Mouse (Mus musculus) limb, embryonic 10.5 days (tissue): ENCODE measurements around the gene Scamp5. TPM values are rescaled to one million over a fixed set of nuclear protein-coding genes. Genes with fewer than 3 reads are reported as not detected.
A peak's percentile ranks its signal among the peaks of the same experiment; 100 is the strongest.

Experiments
- DNase-seq: peaks from one replicate; pipeline ENCODE4 v3.0.0-alpha.2; 2017; ENCODE audit warnings: low spot score
- H3K27ac ChIP-seq: fragments of 300-500 bp; sonication (generic); 2 replicates; pipeline ENCODE4 v1.5.1; 2016; ENCODE audit warnings: mild to moderate bottlenecking
- H3K27me3 ChIP-seq: fragments of 300-500 bp; sonication (generic); 2 replicates; pipeline ENCODE4 v1.6.1; 2016; ENCODE audit warnings: low read depth, mild to moderate bottlenecking; ENCODE audit not compliant: poor library complexity, severe bottlenecking
- H3K36me3 ChIP-seq: fragments of 300-500 bp; sonication (generic); 2 replicates; pipeline ENCODE4 v1.6.1; 2016; ENCODE audit warnings: mild to moderate bottlenecking, moderate library complexity
- H3K4me1 ChIP-seq: fragments of 300-500 bp; sonication (generic); 2 replicates; pipeline ENCODE4 v1.6.1; 2016
- H3K4me3 ChIP-seq: fragments of 300-500 bp; sonication (generic); 2 replicates; pipeline ENCODE4 v1.5.1; 2016; ENCODE audit warnings: mild to moderate bottlenecking, moderate library complexity
- H3K9me3 ChIP-seq: fragments of 300-500 bp; sonication (generic); replicated peaks from 2 replicates; pipeline ENCODE4 v1.6.1; 2016; ENCODE audit warnings: mild to moderate bottlenecking
- WGBS: fragments of 180-500 bp; shearing (Covaris S2); methylation state at CpG from one replicate; pipeline ENCODE4 v1.1.7; 2016; 5-methylcytosine and 5-hydroxymethylcytosine counted together
- polyA plus RNA-seq: library from polyadenylated mRNA; unstranded; fragments of >200 nt; fragmentation: Nextera tagmentation; extraction: Ambion mirVana; gene quantifications from 2 replicates; pipeline ENCODE4 v1.2.1, GENCODE M21; 2016

The Scamp5 gene
- polyA plus RNA-seq, 1 experiment from 2014 or later = 4.5 TPM

DNA sequence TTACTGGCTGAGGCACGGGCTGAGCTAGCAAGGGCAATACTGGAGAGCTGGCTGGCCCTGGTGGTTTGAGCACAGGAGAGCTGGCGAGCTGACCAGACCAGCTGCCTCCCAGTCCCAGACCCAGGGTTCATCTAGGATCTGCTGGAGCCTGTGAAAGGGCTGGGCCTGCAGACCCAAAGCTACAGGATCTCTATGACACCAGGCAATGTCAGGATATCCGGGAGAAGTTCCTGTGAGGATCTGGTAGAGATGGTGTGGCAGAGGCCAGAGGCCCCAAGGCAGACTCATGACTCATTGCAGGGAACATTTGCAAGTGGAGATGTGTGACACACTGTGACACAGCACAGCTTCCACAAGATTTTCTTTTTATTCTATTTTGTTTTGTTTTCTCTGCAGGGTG is 42.7 kb downstream of the Scamp5 start:
- WGBS = 79% methylated on average over 3 of the region's 3 CpGs
- no peak overlapping the region for H3K4me3 ChIP-seq
- no peak for DNase-seq
- H3K27ac ChIP-seq = no peak overlapping the region
- H3K36me3 ChIP-seq = no peaks in the 10 kb centered on the region
- H3K27me3 ChIP-seq = no peaks in the 10 kb centered on the region
- H3K9me3 ChIP-seq = no peaks in the 10 kb centered on the region
- peaks cover 19% of the 10 kb centered on the region for H3K4me1 ChIP-seq

DNA sequence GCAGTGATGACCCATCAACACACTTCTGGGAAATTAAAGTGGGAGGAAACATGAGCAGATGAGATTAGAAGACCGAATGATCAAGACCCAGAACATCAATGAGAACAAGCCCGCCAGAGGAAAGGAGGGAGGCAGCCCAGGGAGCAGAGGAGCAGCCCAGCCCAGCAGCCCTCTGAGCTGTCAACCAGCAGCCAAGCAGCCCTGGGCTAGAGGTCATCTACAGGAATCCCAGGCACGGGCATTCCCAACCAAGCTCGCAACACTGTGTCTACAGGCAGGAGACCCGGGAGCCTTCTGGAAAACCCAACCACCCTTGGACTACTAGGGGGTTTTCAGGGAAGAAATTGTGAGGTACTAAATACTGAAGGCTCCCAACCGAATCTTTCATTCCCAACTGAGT is 43.8 kb downstream of the Scamp5 start:
- Histone ChIP-seq H3K4me1 (peaks cover 26% of the 10 kb centered on the region), H3K27ac (no peak overlapping the region), H3K27me3 (no peaks in the 10 kb centered on the region), H3K36me3 (0 out of 2 replicates have a peak, but pooled peaks cover 3% of the 10 kb centered on the region), H3K9me3 (no peaks in the 10 kb centered on the region), H3K4me3 (no peak overlapping the region)
- 72% methylated on average over 6 of the region's 6 CpGs for WGBS
- DNase-seq = no peak

DNA sequence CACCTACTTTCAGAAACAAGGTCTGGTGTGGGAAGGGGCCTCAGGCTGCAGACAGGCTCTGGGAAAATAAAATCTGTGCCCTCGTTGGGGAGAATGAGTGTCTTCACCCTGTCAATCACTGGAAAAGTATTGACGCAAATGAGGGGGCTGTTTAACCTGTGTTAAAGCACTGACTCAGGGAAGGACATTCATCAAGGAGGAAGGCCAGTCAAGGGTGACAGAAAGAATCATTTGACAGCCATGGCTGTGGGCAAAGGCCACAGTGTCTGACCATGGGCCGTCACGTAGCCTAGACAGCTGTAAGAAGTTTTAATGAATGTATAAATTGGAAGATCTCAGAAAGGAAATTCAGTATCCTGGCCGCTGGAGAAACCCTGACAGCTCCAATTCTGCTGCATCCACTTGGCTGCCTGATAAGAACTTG is 46.2 kb downstream of the Scamp5 start:
- peaks cover 6% of the 10 kb centered on the region; the same call in 1 of the 2 replicates for H3K36me3 ChIP-seq
- no peaks in the 10 kb centered on the region for H3K9me3 ChIP-seq
- 55% methylated on average over 5 of the region's 5 CpGs for WGBS
- DNase-seq = no peak
- no peaks in the 10 kb centered on the region for H3K27me3 ChIP-seq
- peaks cover 26% of the 10 kb centered on the region for H3K4me1 ChIP-seq
- H3K4me3 ChIP-seq = no peak overlapping the region
- H3K27ac ChIP-seq = peak overlapping the region; percentile 82; the same call in 1 of the 2 replicates

DNA sequence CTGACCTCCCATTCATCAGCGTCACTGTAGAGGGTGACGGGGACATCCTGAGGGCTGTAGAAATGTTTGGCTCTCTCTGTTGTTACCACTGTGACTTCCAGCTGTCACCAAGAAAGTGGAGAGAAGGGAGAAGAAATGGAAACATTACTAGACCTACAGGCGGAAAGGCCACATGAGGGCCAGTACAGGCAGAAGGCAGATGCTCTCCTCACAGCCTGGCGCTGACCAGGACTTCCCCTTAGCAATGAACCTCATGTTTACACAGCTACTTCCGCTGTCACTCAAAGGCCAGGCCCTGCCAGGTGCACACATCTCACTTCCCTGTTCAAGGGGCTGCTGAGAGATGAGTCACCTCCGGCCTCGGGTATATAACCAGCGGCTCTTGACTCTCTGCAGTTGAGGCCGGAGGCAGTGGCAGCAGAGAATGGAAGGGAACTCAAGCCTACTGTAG is 46.7 kb downstream of the Scamp5 start:
- H3K36me3 ChIP-seq = peaks cover 7% of the 10 kb centered on the region; the same call in 1 of the 2 replicates
- DNase-seq = peak; percentile 39
- no peaks in the 10 kb centered on the region for H3K27me3 ChIP-seq
- no peaks in the 10 kb centered on the region for H3K9me3 ChIP-seq
- peaks cover 26% of the 10 kb centered on the region for H3K4me1 ChIP-seq
- H3K27ac ChIP-seq = peak overlapping the region; percentile 82
- no peak overlapping the region for H3K4me3 ChIP-seq
- WGBS = 56% methylated on average over 9 of the region's 9 CpGs

DNA sequence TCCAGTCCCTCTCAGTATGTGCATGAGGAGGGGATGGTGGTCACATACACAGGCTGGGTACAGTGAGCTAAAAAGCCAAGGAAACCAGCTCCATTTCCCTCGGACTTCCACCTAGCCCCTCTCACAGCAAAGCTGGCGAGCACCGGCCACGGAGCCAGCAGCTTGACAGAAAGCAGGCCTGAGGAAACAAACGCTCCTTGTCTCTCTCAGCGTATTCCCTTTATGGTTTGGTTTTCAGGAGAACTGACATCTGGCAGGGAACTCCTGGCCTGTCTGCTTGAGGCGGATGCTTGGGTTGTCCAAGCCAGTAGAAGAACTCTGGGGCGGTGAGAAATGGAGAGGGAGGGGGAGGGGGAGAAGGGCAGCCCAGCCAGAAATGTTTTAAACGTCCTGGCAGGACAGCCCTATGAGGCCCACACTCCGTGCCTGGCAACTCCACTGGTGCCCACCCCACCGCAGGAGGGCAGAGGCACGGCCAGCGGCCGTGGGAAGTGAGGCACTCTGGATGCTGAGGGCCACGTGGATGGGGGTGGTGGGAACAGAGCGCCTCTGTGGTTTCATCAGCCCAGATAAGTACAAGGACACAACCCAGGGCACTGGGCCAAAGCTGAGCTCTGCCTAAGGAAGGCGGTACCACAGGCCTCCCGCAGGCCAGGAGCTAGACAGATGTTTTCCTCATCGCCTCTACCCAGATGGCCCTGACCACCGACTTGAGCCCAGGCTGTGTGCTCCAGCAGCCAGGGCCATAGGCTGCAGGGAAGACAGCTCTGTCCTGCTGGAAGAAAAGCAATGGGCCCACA is 47.3 kb downstream of the Scamp5 start:
- H3K27ac ChIP-seq = peak overlapping the region; percentile 82
- no peak overlapping the region for H3K4me3 ChIP-seq
- H3K4me1 ChIP-seq = peaks cover 26% of the 10 kb centered on the region
- H3K36me3 ChIP-seq = peaks cover 7% of the 10 kb centered on the region; the same call in 1 of the 2 replicates
- H3K27me3 ChIP-seq = no peaks in the 10 kb centered on the region
- H3K9me3 ChIP-seq = no peaks in the 10 kb centered on the region
- DNase-seq = peak; percentile 64
- 33% methylated on average over 20 of the region's 20 CpGs for WGBS

DNA sequence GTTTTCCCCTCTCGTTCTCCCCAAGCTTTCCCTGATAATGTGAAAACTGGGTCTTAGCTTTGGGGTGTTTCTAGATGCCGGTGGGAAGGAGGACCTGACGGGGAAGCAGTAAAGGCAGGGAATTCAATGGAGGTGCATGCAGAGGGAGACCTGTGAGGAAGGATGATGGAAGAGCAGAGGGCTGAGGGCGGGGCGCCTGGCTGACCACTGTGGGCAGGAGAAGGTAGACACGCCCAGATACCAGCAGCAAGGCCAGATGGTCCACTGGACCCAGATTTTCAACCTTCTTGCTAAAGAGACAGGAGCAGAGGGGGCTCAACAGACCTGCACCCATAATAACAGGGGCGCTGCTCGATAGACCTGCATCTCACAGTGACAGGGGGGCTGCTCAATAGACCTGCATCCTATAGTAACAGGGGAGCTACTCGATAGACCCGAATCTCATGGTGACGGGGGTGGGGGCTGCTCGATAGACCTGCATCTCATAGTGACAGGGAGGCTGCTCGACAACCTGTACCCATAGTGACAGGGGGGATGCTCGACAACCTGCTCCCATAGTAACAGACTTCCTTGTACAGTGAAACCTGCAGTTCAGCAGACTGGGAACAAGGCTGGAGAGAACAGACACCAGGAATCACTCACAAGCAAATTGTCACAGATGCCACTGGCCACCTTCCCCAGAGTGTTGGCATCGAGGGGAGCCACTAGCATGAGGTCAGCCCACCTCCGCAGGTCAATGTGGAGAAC is 48.2 kb downstream of the Scamp5 start:
- 83% methylated on average over 16 of the region's 16 CpGs for WGBS
- Histone ChIP-seq H3K9me3 (no peaks in the 10 kb centered on the region), H3K4me1 (peaks cover 23% of the 10 kb centered on the region), H3K4me3 (no peak overlapping the region), H3K27me3 (no peaks in the 10 kb centered on the region), H3K27ac (peak overlapping the region; percentile 82), H3K36me3 (peaks cover 10% of the 10 kb centered on the region; the same call in 1 of the 2 replicates)
- DNase-seq = no peak

DNA sequence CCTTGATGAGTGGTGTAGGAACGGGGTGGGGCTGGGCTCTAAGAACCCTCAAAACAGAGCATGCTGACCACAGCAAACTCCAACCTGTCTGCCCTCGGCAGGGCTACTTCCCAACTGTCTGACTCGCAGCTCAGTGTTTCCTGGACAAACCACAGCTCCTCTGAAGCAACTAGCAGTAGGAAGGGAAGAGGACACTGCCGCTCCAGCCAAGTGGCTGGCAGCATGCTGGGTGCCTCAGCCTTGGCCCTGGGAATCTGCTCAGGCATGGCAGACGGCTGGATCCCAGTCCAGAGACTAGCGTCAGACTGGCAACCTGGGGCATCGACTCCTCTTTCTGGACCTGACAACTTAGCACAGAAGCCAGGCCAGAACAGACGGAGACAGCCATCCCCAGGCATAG is 50.5 kb downstream of the Scamp5 start:
- no peaks in the 10 kb centered on the region for H3K27me3 ChIP-seq

DNA sequence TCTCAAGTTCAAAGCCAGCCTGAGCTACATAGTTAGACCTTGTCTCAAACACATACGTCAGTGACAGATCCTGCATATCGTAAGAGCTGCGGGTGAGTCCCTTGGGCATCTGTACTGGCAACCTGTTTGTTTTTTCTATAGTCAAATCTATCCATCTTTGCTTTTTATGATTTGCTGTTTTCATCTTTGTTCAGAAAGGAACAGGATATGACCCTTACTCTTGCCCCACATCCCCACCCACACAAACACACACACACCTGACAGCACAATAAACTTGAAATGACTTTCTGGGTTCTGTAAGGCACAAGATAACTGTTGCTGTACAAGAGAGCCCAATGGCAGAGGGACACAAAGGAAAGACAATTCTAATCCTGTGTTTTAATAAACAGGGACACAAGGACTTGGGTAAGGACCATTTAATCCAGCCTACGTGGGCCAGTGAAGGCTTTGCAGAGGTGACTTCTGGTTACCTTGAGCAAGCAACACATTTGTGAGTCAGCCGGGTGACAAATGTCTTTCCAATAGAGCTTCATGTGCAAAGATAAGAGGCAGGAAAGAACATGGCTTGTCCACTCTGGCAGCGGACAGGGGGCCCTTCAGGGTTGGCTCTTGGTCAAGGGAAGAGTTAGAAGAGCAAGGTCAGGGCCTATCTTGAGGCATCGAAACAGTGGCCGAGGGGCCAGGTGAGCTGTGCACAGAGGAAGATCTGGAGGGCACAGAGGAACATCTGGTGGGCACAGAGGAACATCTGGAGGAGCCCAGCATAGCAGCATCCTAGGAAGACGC is 60.5 kb downstream of the Scamp5 start:
- H3K9me3 ChIP-seq = no peaks in the 10 kb centered on the region
- H3K4me1 ChIP-seq = no peaks in the 10 kb centered on the region
- DNase-seq = no peak
- H3K27ac ChIP-seq = no peak overlapping the region
- no peaks in the 10 kb centered on the region for H3K27me3 ChIP-seq
- H3K4me3 ChIP-seq = no peak overlapping the region
- H3K36me3 ChIP-seq = no peaks in the 10 kb centered on the region
- WGBS = 95% methylated on average over 9 of the region's 9 CpGs

More for the DNA sequence above, 50.5 kb downstream of the Scamp5 start:
- WGBS = 87% methylated on average over 8 of the region's 8 CpGs
- Histone ChIP-seq H3K4me1 (peaks cover 23% of the 10 kb centered on the region), H3K4me3 (no peak overlapping the region), H3K27ac (no peak overlapping the region), H3K36me3 (peaks cover 15% of the 10 kb centered on the region; the same call in 1 of the 2 replicates), H3K9me3 (no peaks in the 10 kb centered on the region)
- DNase-seq = no peak

DNA sequence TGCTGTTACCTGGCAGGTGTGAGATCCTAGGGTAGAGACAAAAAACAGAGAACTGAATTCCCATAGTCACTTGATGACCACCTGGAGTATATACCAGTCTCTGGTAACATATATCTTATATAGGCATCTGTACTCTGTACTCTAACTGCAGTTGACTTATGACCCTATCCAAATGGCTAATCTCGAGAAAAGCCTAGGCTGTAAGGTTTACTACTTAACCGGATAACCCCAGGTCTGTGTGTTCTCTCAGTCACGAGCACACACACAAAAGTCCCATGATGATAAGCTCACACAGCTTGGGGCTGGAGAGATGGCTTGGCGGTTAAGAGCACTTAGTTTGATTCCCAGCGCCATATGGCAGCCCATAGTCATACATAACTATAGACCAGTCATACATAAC is 61.5 kb downstream of the Scamp5 start:
- DNase-seq = no peak
- WGBS = 84% methylated on average over 5 of the region's 5 CpGs
- no peaks in the 10 kb centered on the region for H3K9me3 ChIP-seq
- no peaks in the 10 kb centered on the region for H3K4me1 ChIP-seq
- H3K27ac ChIP-seq = no peak overlapping the region
- no peaks in the 10 kb centered on the region for H3K27me3 ChIP-seq
- no peaks in the 10 kb centered on the region for H3K36me3 ChIP-seq
- H3K4me3 ChIP-seq = no peak overlapping the region

DNA sequence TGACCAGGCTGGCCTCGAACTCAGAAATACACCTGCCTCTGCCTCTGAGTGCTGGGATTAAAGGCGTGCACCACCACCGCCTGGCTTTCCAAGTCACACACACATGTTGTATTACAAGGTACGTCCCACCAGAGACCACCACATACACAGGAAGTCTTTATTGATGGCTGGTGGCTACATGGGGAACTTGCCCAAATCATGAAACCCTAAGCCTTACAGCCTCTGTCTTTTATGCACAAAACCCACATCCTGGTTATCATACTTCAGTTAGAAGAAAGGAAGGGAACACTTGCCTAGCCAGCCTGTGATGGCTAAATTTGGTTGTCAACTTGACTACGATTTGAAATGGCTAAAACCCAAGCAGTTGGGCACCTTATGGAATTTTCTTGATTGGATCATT is 63.8 kb downstream of the Scamp5 start:
- H3K27me3 ChIP-seq = no peaks in the 10 kb centered on the region
- no peak for DNase-seq

DNA sequence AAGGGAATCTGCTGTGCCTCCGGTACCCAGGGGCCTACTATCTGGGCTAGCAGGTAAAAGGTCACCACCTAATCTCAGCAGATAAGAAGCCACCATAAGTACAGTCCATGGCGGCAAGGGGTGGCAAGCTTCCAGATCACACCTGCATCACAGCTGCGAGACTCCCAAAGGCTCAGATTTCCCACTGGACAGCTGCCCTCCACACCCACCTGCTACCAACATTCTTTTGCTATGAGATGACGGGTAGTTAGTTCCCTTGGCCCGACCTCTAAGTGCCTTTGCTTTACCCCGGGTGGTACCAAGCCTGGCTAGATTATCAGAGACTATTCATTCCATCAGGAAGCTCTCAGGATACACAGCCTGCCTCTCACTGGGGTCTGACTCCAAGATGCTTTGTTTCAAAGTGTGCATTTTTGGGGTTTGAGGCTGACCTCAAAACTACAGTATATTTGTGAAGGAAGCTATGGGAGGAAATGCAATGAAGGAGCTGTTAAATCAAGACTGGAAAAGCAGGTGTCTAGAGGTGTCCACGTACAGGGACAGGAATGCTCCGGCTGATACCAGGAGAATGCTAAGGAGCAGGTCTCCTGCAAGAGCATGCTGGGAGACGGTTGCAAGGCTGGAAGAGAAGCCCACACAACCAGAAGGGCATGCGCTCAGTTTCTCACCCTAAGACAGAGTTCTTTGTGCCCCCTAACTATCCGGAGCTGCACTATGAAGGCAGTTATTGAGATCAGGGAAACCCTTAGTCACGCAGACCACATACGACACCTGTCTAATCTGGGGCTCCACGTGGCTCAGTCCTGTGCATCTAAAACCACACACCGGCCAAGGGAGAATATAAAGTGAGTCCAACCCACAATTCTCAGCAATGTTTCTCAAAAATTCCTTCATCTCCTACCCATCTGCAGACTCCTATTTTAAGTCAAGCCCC is 65.3 kb downstream of the Scamp5 start:
- Histone ChIP-seq H3K4me3 (no peak overlapping the region), H3K36me3 (no peaks in the 10 kb centered on the region), H3K27ac (no peak overlapping the region), H3K27me3 (no peaks in the 10 kb centered on the region), H3K4me1 (no peaks in the 10 kb centered on the region), H3K9me3 (no peaks in the 10 kb centered on the region)
- 90% methylated on average over 15 of the region's 15 CpGs for WGBS
- DNase-seq = no peak

More for the DNA sequence above, 63.8 kb downstream of the Scamp5 start:
- H3K9me3 ChIP-seq = no peaks in the 10 kb centered on the region
- H3K4me3 ChIP-seq = no peak overlapping the region
- H3K36me3 ChIP-seq = no peaks in the 10 kb centered on the region
- no peak overlapping the region for H3K27ac ChIP-seq
- 92% methylated on average over 5 of the region's 5 CpGs for WGBS
- no peaks in the 10 kb centered on the region for H3K4me1 ChIP-seq

DNA sequence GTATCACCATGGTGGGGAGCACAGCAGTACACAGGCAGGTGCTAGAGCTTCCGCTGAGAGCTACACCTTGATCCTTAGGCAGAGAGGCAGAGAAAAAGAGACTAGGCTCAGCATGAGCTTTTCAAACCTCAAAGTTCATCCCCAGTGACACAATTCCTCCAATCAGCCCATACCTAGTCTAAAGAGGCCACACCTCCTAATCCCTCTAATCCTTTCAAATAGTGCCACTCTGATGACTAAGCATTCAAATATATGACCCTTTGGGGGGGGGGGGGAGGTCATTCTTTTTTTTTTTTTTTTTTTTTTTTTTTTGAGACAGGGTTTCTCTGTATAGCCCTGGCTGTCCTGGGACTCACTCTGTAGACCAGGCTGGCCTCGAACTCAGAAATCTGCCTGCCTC is 69.1 kb downstream of the Scamp5 start:
- no peak for DNase-seq
- no peaks in the 10 kb centered on the region for H3K4me1 ChIP-seq
- H3K4me3 ChIP-seq = no peak overlapping the region
- H3K36me3 ChIP-seq = no peaks in the 10 kb centered on the region
- H3K27me3 ChIP-seq = no peaks in the 10 kb centered on the region
- H3K9me3 ChIP-seq = no peaks in the 10 kb centered on the region
- no peak overlapping the region for H3K27ac ChIP-seq
- WGBS = 95% methylated on average over 2 of the region's 2 CpGs
